Mouse (Mus musculus): ENCODE measurements around the gene Ngly1. TPM values are rescaled to one million over a fixed set of nuclear protein-coding genes. Genes with fewer than 3 reads are reported as not detected.

Gene Ngly1
- polyA plus RNA-seq, 1 experiment from 2014 or later = 26.1 TPM

- Histone ChIP-seq H3K9ac (replicated peaks) (no peak overlapping the region), H3K36me3 (no peaks in the 10 kb centered on the region), H3K4me1 (no peaks in the 10 kb centered on the region), H3K27ac (replicated peaks) (no peak overlapping the region), H3K9me3 (no peaks in the 10 kb centered on the region), H3K4me2 (replicated peaks) (no peak overlapping the region), H3K27me3 (no peaks in the 10 kb centered on the region), H3K4me3 (no peak overlapping the region)
- no peak for ATAC-seq (ENCODE audit: low FRiP score, low read depth)
- whole genome bisulfite sequencing = 92% methylated on average over 5 of the region's 5 CpGs
These were observed 17.9 kb downstream of the Ngly1 start for GRCm38 (mm10) chr14:16267028-16267427.

- 94% methylated on average over 2 of the region's 2 CpGs for WGBS
- H3K27me3 ChIP-seq = no peaks in the 10 kb centered on the region
These were observed 20.7 kb downstream of the Ngly1 start for GRCm38 (mm10) chr14:16269776-16270175.

GRCm38 (mm10) chr14:16273677-16274076, 24.6 kb downstream of the Ngly1 start:
- no peak overlapping the region for H3K9ac ChIP-seq (replicated peaks)
- no peaks in the 10 kb centered on the region for H3K4me1 ChIP-seq
- no peak overlapping the region for H3K4me2 ChIP-seq (replicated peaks)
- WGBS = 96% methylated on average over 3 of the region's 3 CpGs
- no peak overlapping the region for H3K4me3 ChIP-seq
- H3K27me3 ChIP-seq = no peaks in the 10 kb centered on the region
- no peaks in the 10 kb centered on the region for H3K9me3 ChIP-seq
- no peaks in the 10 kb centered on the region for H3K36me3 ChIP-seq
- no peak overlapping the region for H3K27ac ChIP-seq (replicated peaks)
- ATAC-seq (ENCODE audit: low FRiP score, low read depth) = no peak

More at GRCm38 (mm10) chr14:16269776-16270175, 20.7 kb downstream of the Ngly1 start:
- Histone ChIP-seq H3K27ac (replicated peaks) (no peak overlapping the region), H3K36me3 (no peaks in the 10 kb centered on the region), H3K4me2 (replicated peaks) (no peak overlapping the region), H3K4me3 (no peak overlapping the region), H3K9ac (replicated peaks) (no peak overlapping the region), H3K9me3 (no peaks in the 10 kb centered on the region), H3K4me1 (no peaks in the 10 kb centered on the region)
- ATAC-seq (ENCODE audit: low FRiP score, low read depth) = no peak

GRCm38 (mm10) chr14:16279196-16279595, 30.1 kb downstream of the Ngly1 start:
- ATAC-seq (ENCODE audit: low FRiP score, low read depth) = no peak
- no peak overlapping the region for H3K4me3 ChIP-seq
- no peaks in the 10 kb centered on the region for H3K9me3 ChIP-seq
- H3K36me3 ChIP-seq = 0 out of 2 replicates have a peak, but pooled peaks cover 3% of the 10 kb centered on the region
- H3K27me3 ChIP-seq = no peaks in the 10 kb centered on the region
- no peak overlapping the region for H3K4me2 ChIP-seq (replicated peaks)
- 67% methylated on average over 4 of the region's 4 CpGs for WGBS
- no peak overlapping the region for H3K9ac ChIP-seq (replicated peaks)
- H3K4me1 ChIP-seq = 0 out of 2 replicates have a peak, but pooled peaks cover 2% of the 10 kb centered on the region
- H3K27ac ChIP-seq (replicated peaks) = no peak overlapping the region

- H3K9ac ChIP-seq (replicated peaks) = no peak overlapping the region
- 0 out of 2 replicates have a peak, but pooled peaks cover 3% of the 10 kb centered on the region for H3K36me3 ChIP-seq
- no peaks in the 10 kb centered on the region for H3K27me3 ChIP-seq
- H3K4me1 ChIP-seq = 0 out of 2 replicates have a peak, but pooled peaks cover 2% of the 10 kb centered on the region
- no peak overlapping the region for H3K27ac ChIP-seq (replicated peaks)
- no peak for ATAC-seq (ENCODE audit: low FRiP score, low read depth)
- H3K4me2 ChIP-seq (replicated peaks) = no peak overlapping the region
- WGBS = 86% methylated on average over 4 of the region's 4 CpGs
- H3K4me3 ChIP-seq = no peak overlapping the region
- no peaks in the 10 kb centered on the region for H3K9me3 ChIP-seq
These were observed 34.9 kb downstream of the Ngly1 start for GRCm38 (mm10) chr14:16283966-16284365.

- no peaks in the 10 kb centered on the region for H3K9me3 ChIP-seq
- H3K4me1 ChIP-seq = no peaks in the 10 kb centered on the region
- H3K4me3 ChIP-seq = no peak overlapping the region
- H3K27me3 ChIP-seq = no peaks in the 10 kb centered on the region
- no peak overlapping the region for H3K9ac ChIP-seq (replicated peaks)
- no peak for ATAC-seq (ENCODE audit: low FRiP score, low read depth)
- WGBS = 45% methylated on average over 1 of the region's 1 CpGs
- no peaks in the 10 kb centered on the region for H3K36me3 ChIP-seq
- H3K4me2 ChIP-seq (replicated peaks) = no peak overlapping the region
- no peak overlapping the region for H3K27ac ChIP-seq (replicated peaks)
These were observed 43.3 kb downstream of the Ngly1 start for GRCm38 (mm10) chr14:16292371-16292770.

GRCm38 (mm10) chr14:16293015-16293414, 43.9 kb downstream of the Ngly1 start:
- H3K9me3 ChIP-seq = no peaks in the 10 kb centered on the region
- no peak overlapping the region for H3K4me2 ChIP-seq (replicated peaks)
- H3K4me3 ChIP-seq = no peak overlapping the region
- no peaks in the 10 kb centered on the region for H3K27me3 ChIP-seq
- no peak overlapping the region for H3K9ac ChIP-seq (replicated peaks)
- no peak overlapping the region for H3K27ac ChIP-seq (replicated peaks)
- no peaks in the 10 kb centered on the region for H3K4me1 ChIP-seq
- no peak for ATAC-seq (ENCODE audit: low FRiP score, low read depth)
- H3K36me3 ChIP-seq = no peaks in the 10 kb centered on the region

- Histone ChIP-seq H3K4me2 (replicated peaks) (no peak overlapping the region), H3K27me3 (no peaks in the 10 kb centered on the region), H3K4me1 (no peaks in the 10 kb centered on the region), H3K9me3 (no peaks in the 10 kb centered on the region), H3K4me3 (no peak overlapping the region), H3K27ac (replicated peaks) (no peak overlapping the region), H3K36me3 (no peaks in the 10 kb centered on the region), H3K9ac (replicated peaks) (no peak overlapping the region)
- whole genome bisulfite sequencing = 88% methylated on average over 1 of the region's 1 CpGs
- ATAC-seq (ENCODE audit: low FRiP score, low read depth) = no peak
These were observed 44.8 kb downstream of the Ngly1 start for GRCm38 (mm10) chr14:16293921-16294320.

GRCm38 (mm10) chr14:16296816-16297468, 47.9 kb downstream of the Ngly1 start:
- H3K27me3 ChIP-seq = no peaks in the 10 kb centered on the region
- no peak for ATAC-seq (ENCODE audit: low FRiP score, low read depth)
- H3K9ac ChIP-seq (replicated peaks) = no peak overlapping the region
- H3K4me1 ChIP-seq = no peaks in the 10 kb centered on the region
- H3K36me3 ChIP-seq = no peaks in the 10 kb centered on the region
- no peaks in the 10 kb centered on the region for H3K9me3 ChIP-seq
- WGBS = 73% methylated on average over 2 of the region's 2 CpGs
- no peak overlapping the region for H3K4me3 ChIP-seq
- H3K4me2 ChIP-seq (replicated peaks) = no peak overlapping the region
- no peak overlapping the region for H3K27ac ChIP-seq (replicated peaks)

- Histone ChIP-seq H3K9ac (replicated peaks) (no peak overlapping the region), H3K27me3 (no peaks in the 10 kb centered on the region), H3K36me3 (no peaks in the 10 kb centered on the region), H3K4me2 (replicated peaks) (no peak overlapping the region), H3K9me3 (no peaks in the 10 kb centered on the region), H3K27ac (replicated peaks) (no peak overlapping the region), H3K4me3 (no peak overlapping the region), H3K4me1 (no peaks in the 10 kb centered on the region)
- WGBS = 88% methylated on average over 5 of the region's 5 CpGs
- no peak for ATAC-seq (ENCODE audit: low FRiP score, low read depth)
These were observed 52.7 kb downstream of the Ngly1 start for GRCm38 (mm10) chr14:16301735-16302134.

- no peaks in the 10 kb centered on the region for H3K27me3 ChIP-seq
- H3K36me3 ChIP-seq = no peaks in the 10 kb centered on the region
- no peak overlapping the region for H3K27ac ChIP-seq (replicated peaks)
- H3K9me3 ChIP-seq = no peaks in the 10 kb centered on the region
- WGBS = 40% methylated on average over 1 of the region's 1 CpGs
- H3K4me3 ChIP-seq = no peak overlapping the region
- no peak overlapping the region for H3K9ac ChIP-seq (replicated peaks)
- no peaks in the 10 kb centered on the region for H3K4me1 ChIP-seq
- no peak overlapping the region for H3K4me2 ChIP-seq (replicated peaks)
- ATAC-seq (ENCODE audit: low FRiP score, low read depth) = no peak
These were observed 53.6 kb downstream of the Ngly1 start for GRCm38 (mm10) chr14:16302688-16303087.

GRCm38 (mm10) chr14:16310791-16311190, 61.7 kb downstream of the Ngly1 start:
- ATAC-seq (ENCODE audit: low FRiP score, low read depth) = no peak
- Histone ChIP-seq H3K9me3 (no peaks in the 10 kb centered on the region), H3K36me3 (no peaks in the 10 kb centered on the region), H3K27ac (replicated peaks) (no peak overlapping the region), H3K27me3 (no peaks in the 10 kb centered on the region), H3K4me1 (no peaks in the 10 kb centered on the region), H3K4me3 (no peak overlapping the region), H3K9ac (replicated peaks) (no peak overlapping the region), H3K4me2 (replicated peaks) (no peak overlapping the region)
- WGBS = 70% methylated on average over 6 of the region's 6 CpGs

- H3K27ac ChIP-seq (replicated peaks) = no peak overlapping the region
- no peak overlapping the region for H3K4me3 ChIP-seq
- H3K9ac ChIP-seq (replicated peaks) = no peak overlapping the region
- ATAC-seq (ENCODE audit: low FRiP score, low read depth) = no peak
- no peaks in the 10 kb centered on the region for H3K9me3 ChIP-seq
- no peaks in the 10 kb centered on the region for H3K27me3 ChIP-seq
- 82% methylated on average over 1 of the region's 1 CpGs for WGBS
- H3K4me2 ChIP-seq (replicated peaks) = no peak overlapping the region
- no peaks in the 10 kb centered on the region for H3K36me3 ChIP-seq
- H3K4me1 ChIP-seq = no peaks in the 10 kb centered on the region
These were observed 63.5 kb downstream of the Ngly1 start for GRCm38 (mm10) chr14:16312599-16312998.
